Mouse (Mus musculus): Measurements from ENCODE around the gene Col25a1.

GRCm38 (mm10) chr3:130633859-130634258, 502.6 kb downstream of the Col25a1 start:
- TF ChIP-seq POLR2A (IDR thresholded peaks at IDR 0.05; ENCODE audit: borderline replicate concordance, insufficient read depth, low read length) = no peak
- no peak for TF ChIP-seq CTCF (IDR thresholded peaks at IDR 0.05; ENCODE audit: borderline replicate concordance, insufficient read depth, low read depth, low read length)
